Mouse (Mus musculus) natural killer cell, adult 2 months (primary cell): ENCODE results near the gene Gne.

Source experiments
- DNase-seq, 2 experiments: peaks; one replicate each; pipeline ENCODE4 v3.0.0; 2022; ENCODE audit warnings: low spot score in 2 of 2

The Gne gene

DNA sequence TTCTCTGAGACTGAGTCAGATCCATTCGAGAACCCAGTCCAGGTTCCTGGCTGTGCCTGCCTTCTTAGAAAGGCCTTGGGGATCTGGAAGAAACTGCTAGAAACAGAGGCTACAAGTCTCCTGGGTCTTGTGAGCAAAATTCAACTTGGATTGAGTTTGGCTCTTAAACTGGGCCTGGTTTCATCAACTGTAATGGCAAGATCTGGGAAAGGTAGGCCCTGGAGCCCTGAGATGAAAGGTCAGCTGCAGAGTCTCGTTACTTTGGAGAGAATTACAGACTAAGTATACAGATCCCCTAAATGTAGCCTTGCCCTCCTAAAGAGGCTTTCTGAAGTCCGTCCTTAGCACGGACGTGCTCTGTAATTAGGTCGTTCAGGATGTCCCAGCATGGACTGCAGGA lies 58.4 kb downstream of the Gne start:
- DNase-seq = no peak

DNA sequence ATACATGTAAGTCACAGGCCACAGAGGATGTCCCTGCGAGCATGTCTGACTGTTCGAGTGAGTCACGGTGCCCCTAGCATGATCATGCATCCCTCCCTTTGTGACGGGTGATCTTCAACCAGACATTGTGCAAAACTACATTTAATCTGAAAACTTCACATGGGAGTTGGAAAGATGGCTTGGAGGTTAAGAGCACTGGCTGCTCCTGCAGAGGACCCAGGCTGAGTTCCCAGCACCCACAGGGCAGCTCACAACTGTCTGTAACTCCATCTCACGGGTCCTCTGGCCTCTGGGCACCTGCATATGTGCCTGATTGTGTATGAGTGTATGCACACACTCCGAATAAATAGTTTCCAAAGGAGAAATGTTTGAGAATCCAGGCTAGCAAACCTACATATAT lies 59.7 kb downstream of the Gne start:
- no peak for DNase-seq

DNA sequence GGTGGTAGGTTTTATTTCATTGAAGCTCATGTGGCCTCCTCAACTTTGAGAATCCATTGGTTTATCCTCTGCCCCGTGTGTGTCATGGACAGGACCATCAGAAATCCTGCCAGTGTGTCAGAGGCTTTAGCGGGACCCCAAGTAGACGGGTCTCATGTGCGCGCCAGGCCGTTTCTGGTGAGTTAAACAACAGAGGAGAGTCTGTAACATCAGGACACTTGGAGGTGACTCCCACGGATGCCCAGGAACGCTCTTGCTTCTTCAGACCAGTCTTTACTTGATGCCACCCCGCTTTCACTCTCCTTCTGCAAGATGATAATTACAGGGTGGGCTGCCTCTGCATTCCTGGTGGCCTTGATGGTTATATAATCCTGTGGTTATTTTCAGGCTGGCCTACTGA lies 60.3 kb downstream of the Gne start:
- no peak for DNase-seq

DNA sequence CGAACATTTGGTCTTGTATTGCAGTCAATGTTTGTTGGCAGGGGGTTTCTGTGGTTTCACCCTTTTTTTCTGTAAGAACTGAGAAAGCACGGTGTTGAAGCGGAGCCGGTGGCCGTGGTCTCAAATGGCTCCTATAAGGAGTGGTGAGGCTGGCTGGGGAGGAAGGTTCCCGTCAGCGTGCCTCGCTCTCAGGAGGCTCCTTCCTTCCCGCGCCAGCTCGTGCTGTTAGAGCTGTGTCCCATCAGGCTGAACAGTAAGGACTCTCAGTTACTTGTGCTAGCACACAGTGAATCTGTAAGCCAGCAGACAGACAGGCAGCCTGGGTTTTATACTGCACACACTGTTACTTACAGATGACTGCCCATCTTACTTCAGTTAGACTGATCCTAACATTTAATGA lies 61.2 kb downstream of the Gne start:
- DNase-seq = no peak

DNA sequence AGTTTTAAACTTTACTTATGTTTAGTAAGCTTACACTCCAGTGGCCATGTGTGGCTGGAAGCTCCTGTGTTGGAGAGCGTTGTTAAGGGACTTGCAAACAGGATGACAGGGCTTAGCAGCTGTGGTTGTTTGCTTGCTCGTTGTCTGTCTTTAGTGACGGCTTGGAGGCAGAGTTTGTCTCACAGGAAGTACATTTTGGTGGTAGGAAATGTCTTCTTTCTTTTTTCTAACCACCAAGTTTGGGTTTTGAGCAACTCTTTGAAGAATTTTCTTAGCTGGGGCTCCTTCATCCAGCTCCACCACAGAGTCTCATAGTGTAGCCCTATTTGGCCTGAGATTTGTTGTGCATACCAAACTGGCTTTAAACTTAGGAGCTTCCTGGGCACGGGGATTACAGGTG lies 61.7 kb downstream of the Gne start:
- DNase-seq = peak; percentile 58 to 65

DNA sequence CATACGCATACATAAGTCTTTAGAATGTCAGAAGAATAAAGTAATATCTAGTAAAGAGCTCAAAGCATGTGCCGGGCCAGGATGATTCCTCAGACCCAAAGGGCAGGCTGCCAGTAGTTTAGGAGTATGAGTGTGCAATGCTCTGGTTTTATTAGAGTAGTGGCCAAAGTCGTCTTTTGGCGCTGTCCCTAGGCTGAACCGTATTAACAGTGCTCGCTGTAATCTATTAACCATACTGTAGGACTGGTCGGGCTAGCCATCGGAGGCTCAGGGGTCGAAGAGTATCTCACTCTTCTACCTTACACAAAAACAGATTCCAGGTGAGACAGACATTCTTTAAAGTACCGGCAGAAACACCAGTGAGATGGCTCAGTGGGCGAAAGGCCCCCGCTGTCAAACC lies 67.2 kb downstream of the Gne start:
- no peak for DNase-seq

DNA sequence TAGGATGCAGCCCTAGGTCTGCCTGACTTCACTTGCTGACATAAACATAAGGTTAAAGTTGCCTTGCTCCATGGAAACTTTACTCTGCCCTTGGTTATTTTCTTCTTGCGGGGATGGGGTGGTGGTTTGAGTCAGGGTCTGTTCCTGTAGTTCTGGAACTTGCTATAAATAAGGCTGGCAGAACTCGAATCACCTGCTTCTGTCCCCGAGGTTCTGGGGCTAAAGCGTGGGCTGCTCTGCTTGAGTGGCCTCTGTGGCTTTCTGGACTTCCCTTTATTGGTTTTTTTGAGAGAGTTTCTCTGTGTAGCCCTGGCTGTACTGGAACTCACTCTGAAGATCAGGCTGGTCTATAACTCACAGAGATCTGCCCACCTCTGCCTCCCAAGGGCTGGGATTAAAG lies 67.9 kb downstream of the Gne start:
- peak in 1 of 2 experiments; percentile 16 for DNase-seq

DNA sequence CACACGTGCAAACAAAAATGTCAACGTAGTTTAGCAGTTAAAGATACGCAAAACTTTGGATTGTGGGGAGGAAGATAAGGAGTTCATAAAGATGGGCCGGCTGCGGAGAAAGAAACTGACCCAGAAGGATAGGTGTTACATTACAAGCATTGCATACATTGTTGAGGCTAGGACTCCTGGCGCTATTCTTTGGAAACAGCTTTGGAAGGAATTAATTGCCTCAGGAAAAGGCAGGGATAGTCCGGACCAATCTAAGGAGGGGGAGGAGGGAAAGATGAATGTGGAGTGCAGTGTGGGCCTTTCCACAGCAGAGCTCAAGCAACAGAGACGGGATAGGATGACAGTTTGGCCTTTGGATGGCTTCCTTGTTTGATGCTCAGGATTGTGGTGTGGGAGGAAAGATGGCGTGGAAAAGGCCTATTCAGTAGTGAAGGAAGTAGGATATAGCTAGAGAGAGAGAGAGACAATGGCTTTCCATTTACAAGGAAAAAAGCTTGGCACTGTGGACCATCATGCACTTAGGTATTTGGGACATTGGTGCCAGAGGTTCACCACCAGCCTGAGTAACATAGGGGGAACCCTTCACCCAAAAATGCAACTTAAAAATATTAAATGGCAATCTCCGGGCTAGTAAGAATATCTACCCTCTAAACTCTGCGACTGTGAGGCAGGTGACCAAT lies 70.4 kb downstream of the Gne start:
- no peak for DNase-seq

DNA sequence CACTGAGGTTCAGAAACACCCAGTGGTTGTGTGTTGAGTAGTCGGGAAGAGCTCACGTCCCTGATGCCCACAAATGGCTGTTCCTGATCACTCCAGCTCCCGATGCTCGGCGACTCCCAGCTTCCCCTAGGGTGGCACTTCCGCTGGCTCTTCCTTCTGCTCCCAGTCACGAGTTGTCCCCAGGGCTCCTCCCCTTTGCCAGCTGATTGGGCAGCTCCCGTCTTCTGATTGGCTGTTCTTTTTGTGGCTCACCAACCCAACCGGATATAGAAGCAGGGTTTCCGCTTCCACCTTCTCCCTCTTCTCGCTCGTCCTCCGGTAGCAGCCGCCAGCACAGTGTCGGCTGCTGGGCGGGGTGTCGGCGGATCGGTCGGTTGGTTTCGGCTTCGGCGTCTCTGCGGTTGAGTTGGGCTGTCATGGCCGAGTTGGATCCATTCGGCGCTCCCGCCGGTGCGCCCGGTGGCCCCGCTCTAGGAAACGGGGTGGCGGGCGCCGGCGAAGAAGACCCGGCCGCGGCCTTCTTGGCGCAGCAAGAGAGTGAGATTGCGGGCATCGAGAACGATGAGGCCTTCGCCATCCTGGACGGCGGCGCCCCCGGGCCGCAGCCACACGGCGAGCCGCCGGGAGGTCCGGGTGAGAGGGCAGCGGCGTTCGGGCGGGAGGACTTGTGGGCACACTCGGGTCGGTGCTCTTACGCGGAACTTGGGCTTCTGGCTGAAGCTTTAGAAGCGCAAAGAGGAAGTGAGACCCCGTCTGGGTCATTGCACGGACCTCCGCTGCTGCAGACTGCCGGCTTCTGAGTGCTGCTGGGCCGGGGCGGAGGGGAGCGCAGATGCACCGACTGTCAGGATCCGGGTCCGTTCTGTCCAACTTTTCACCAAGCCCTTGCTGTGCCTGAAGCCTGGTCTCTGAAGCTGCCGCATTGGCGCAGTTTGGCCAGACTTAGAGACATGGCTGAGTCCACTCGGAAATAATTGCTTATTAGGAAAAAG lies 71.3 kb downstream of the Gne start:
- peak; percentile 85 to 87 for DNase-seq

DNA sequence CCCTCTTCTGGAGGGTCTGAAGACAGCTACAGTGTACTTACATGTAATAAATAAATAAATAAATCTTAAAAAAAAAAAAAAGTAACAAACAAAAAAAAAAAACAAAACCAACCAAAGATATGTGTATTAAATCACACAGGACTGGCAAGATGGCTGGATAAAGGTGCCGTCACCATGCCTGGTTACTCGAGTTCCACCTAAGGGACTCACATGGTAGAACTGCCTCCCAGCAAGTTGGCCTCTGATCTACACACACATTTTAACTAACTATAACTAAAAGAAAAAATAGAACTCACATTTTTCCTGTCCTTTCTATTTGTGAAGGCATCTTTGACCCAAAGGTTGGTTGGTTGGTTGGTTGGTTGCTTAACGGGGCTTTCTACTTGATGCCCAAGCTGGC lies 72.2 kb downstream of the Gne start:
- no peak for DNase-seq

DNA sequence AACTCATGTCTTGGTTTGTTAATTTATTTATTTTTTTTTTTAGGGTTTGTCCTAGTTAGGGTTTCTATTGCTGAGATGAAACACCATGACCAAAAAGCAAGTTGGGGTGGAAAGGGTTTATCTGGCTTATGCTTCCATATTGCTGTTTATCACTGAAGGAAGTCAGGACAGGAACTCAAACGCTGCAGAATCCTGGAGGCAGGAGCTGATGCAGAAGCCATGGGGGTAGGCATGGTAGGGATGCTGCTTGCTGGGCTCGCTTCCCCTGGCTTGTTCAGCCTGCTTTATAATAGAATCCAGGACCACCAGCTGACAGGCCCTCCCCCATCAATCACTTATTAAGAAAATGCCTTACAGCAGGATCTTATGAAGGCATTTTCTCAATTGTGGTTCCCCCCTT lies 73.1 kb downstream of the Gne start:
- no peak for DNase-seq

DNA sequence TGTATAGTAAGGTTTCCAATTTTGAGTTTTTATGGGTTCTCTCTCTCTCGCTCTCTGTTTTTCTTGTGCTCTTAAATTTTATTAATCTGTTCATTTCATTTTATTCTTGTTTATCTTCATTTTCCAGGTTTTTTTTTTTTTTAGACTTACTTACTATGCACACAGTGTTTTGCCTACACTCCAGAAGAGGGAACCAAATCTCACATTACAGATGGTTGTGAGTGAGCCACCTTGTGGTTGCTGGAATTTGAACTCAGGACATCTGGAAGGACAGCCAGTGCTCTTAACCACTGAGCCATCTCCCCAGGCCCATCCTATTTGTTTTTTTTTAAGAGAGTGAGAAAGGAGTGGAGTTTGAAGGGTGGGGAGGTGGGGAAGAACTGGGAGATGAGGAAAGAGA lies 73.8 kb downstream of the Gne start:
- DNase-seq = no peak

DNA sequence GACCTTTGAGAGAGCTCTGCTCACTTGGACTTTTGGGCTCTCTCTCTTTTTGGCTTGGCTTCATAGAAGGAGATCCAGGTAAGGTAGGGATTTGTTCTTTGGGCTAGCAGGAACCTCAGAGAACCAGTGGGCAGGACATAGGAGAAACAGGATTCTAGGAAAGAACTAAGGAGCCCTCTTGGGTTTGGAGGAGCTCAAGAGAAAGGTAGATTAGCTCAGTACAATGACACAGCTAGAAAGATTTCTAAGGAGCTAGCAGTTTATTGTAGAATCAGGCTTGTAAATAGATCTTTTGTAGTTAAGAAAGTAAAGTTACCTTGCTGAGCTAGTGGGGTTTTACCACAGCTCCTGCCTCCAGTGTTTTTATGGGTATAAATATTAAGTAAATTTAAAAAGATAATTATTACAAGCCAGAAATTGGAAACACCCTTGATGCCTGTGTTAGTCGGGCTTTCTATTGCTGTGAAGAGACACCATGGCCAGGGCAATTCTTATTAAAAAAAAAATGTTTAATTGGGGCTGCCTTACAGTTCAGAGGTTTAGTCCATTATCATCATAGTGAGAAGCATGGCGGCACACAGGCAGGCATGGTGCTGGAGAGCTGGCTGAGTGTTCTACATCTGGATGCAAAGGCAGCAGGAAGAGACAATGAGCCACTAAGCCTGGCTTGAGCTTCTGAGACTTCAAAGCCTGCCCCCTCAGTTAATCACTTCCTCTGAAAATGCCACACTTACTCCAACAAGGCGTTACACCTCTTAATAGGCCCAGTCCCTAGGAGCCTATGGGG lies 79.2 kb downstream of the Gne start:
- no peak for DNase-seq

DNA sequence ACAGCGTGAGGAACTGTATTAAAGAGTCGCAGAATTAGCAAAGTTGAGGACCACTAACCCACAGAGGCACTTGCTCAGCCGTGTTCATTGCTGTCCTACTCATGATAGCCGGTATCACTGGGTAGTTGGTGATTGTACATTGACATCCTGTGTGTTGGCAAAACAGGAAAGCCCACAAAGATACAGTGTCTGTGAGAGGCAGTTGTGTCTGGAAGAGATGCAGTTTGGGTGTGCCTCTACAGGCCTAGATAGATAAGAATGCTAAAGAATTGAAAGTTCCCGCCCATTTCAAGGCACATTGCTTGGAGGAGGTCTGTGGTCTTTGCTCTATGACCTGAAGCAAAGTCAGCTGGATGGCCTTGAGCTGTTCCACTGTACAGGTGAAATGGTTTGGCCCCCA lies 79.9 kb downstream of the Gne start, which contains the start of gene Clta:
Gene Clta, plus strand, starts transcription at position 327 of the 400 bp plus-strand sequence.
- DNase-seq = no peak

DNA sequence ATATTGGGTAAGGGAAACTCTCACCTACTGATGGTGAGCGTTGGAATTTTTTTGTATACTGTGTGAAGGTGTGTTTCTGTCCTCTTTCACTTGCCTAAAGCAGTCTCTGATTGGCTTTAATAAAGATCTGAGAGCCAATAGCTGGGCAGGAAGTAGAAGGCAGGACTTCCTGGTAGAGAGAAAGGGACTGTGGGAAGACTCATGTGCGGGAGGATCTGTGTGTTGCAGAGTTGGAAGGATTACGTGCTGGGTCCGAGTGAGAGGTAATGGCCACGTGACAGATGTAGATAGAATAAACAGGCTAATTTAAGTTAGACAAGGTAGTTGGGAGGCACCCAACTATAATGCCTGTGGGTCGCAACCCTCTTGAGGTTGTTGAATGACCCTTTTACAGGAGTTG lies 80.4 kb downstream of the Gne start:
- DNase-seq = no peak

DNA sequence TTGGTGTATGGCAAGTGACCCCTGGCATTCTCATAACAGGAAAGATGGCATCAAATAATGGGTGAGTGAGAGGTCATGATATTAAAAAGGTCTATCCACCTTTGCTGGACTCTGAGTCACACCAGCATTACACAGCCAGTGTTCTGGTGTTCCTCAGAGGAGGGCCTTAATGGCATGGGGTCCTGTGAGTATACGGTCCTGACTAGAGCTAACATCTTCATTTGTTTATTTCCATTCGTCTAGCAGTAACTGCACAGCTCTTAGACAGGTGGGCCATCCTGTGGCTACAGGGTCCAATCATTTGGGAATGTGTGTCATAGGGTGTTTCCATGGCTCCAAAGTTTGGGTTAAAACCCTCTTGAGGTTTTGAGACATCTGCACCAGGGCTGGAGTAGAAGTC lies 89.6 kb downstream of the Gne start:
- no peak for DNase-seq

DNA sequence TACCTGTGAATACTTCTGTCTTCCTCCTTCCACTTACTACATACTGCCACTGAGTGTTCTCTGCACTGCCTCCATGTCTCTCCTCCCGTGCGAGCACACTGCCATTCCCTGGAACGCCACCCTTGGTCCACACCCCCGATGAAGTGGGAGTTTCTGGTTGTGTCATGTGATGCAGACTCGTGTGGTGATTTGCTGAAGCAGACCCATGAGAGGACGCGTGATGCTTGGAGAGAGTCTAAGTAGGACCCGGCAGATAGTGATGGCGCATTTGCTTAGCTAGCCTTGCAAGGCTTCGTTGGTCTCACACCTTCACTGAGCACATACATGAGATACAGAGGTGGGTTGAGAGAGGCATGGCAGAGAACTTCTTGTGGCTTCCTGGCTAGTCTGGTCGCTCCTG lies 90.9 kb downstream of the Gne start:
- no peak for DNase-seq

DNA sequence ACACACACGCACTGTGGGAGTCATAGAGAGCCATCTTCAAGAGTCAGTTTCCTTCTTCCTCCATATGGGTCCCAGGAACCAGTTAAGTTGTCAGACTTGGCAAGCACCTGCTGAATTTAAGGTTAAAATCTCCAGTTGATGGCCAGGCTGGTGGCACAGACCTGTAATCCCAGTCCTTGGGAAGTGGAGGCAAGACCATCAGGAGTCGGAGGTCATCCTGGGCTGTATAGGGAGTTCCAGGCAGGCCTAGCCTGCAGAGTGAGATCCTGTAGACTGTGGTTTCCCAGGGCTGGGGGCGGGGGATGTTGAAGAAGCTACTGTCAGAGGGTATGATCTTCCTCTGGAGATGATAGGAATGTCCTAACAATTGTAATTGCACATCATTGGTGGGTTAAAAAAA lies 95.0 kb downstream of the Gne start:
- no peak for DNase-seq

DNA sequence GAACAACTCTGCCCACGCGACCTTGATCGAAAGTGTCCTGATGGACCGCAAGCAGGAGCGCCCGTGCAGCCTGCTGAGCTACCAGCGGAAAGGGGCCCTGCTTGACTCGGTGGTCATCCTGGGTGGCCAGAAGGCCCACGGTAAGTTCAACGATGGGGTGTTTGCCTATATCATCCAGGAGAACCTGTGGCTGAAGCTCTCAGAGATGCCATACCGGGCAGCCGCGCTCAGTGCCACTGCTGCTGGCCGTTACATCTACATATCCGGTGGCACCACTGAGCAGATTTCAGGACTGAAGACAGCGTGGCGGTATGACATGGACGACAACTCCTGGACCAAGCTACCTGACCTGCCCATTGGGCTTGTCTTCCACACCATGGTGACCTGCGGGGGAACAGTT lies 99.7 kb downstream of the Gne start:
- no peak for DNase-seq
